Mouse (Mus musculus) liver, adult (tissue): ENCODE data around the gene Zfp281.

Experiments
- GATA4 ChIP-seq: IDR thresholded peaks from 2 replicates; pipeline ENCODE4 v1.6.1; 2014; ENCODE audit warnings: mild to moderate bottlenecking, low read length; ENCODE audit not compliant: insufficient replicate concordance

Gene Zfp281

GRCm38 (mm10) chr1:136602303-136602702 lies 22.4 kb upstream of the Zfp281 start:
- no peak for TF ChIP-seq GATA4

DNA sequence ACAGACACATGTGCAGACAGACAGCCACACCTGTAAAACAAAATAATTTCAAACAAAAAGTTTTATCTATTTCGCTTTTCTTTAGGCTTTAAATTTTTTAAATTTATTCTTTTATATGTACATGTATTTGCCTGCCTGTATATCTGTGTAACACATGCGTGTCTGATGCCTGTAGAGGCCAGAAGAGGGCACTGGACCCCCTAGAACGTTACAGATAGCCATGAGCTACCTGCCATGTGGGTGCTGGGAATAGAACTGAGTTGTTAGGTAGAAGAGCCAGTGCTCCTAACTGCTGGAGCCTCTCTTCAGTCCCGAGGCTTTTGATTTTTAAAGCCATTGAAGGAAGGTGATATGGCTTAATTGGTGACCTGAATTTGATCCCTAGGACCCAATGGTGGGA lies 20.5 kb upstream of the Zfp281 start:
- no peak for TF ChIP-seq GATA4

DNA sequence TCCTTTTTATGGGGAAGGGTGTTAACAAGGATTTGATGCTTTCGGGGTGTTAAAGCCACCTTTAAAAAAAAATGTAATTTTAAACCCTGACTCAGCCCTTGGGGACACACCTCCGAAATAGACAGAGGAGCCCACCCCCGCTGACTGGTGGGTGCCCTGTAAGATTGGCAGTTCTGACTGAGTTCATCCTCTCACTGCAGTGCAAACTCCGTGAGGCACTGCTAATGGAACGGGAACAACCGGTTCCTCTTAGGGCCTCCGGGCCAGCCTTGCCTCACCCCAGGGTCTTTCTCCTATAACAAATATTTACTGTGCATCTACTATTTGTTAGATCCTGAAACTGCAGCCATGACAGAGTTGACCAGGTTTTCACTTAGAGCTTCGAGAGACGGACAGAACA lies 18.9 kb upstream of the Zfp281 start:
- no peak for TF ChIP-seq GATA4

DNA sequence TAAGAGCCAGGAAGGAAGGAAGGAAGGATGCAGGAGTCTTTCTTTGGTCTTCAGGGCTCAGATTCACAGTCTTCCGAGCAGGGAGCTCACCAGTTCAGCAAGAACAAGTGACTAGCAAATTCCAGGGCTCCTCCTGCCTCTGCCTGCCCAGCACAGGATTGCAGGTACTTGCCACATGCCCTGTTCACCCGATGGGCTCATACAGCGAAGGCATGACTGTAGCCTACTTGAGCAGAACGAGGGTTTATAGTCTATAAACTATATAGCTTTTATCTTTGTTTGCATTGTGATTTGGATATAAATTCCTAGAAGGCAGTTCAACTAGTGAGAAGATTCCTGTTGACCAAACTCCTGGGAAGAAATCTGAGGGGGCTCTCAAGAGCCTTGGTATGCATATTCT lies 18.4 kb upstream of the Zfp281 start:
- no peak for TF ChIP-seq GATA4

GRCm38 (mm10) chr1:136608339-136609261 lies 16.1 kb upstream of the Zfp281 start:
- no peak for TF ChIP-seq GATA4

GRCm38 (mm10) chr1:136611803-136612202 lies 12.9 kb upstream of the Zfp281 start:
- no peak for TF ChIP-seq GATA4

- TF ChIP-seq GATA4 = no peak
Observed at GRCm38 (mm10) chr1:136613300-136613751, 11.4 kb upstream of the Zfp281 start.

GRCm38 (mm10) chr1:136614748-136615440 lies 9.8 kb upstream of the Zfp281 start:
- TF ChIP-seq GATA4 = no peak

GRCm38 (mm10) chr1:136617163-136617788 lies 7.4 kb upstream of the Zfp281 start:
- no peak for TF ChIP-seq GATA4

DNA sequence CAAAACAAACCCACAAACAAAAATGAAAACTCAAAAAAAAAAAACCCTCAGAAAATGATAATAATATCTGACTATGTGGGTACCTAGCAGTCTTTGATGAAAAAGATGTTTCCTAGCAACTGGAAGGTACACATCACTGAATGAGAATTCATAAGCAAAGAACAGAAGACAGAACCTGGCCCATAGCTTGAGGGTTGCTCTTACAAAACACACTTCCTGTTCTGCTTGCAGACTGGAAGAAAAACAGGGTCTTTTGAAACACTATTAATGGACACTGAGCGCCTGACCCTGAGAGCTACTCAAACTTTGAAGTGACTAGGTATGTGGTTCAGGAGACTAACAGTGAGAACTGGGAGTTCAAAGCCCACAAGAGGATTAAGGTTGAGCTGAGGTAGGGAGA lies 6.1 kb upstream of the Zfp281 start:
- TF ChIP-seq GATA4 = no peak

DNA sequence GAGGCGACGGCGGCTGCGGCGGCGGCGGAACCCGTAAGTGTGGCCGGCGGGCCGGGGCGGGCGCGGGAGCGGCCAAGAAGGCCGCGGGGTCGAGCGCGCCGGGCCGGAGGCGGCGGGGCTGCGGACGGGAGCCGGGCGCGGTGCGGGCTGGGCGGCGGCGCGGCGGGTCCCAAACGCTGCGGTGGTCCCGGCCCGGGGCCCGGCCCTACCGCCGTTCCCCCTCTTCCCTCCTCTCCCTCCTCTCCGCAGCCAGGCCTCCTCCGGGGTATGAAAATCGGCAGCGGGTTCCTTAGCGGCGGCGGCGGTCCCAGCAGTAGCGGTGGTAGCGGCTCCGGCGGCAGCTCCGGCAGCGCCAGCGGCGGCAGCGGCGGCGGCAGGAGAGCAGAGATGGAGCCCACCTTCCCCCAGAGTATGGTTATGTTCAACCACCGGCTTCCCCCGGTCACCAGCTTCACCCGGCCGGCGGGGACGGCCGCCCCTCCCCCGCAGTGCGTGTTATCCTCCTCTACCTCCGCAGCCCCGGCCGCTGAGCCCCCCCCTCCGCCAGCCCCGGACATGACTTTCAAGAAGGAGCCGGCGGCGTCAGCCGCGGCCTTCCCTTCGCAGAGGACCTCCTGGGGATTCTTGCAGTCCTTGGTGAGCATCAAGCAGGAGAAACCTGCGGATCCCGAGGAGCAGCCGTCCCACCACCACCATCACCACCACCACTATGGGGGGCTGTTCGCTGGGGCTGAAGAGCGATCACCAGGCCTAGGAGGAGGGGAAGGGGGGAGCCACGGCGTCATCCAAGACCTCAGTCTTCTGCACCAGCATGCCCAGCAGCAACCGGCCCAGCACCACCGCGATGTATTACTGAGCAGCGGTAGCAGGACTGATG lies 556 bp downstream of the Zfp281 start:
- no peak for TF ChIP-seq GATA4

DNA sequence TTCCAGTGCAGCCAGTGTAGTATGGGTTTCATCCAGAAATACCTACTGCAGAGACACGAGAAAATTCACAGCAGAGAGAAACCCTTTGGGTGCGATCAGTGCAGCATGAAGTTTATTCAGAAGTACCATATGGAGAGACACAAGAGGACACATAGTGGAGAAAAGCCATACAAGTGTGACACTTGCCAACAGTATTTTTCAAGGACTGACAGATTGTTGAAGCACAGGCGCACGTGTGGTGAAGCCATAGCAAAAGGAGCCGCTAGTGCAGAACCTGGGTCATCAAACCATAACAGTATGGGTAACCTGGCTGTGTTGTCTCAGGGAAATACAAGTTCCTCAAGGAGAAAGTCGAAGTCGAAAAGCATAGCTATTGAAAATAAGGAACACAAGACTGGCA lies 1.4 kb downstream of the Zfp281 start:
- TF ChIP-seq GATA4 = no peak

DNA sequence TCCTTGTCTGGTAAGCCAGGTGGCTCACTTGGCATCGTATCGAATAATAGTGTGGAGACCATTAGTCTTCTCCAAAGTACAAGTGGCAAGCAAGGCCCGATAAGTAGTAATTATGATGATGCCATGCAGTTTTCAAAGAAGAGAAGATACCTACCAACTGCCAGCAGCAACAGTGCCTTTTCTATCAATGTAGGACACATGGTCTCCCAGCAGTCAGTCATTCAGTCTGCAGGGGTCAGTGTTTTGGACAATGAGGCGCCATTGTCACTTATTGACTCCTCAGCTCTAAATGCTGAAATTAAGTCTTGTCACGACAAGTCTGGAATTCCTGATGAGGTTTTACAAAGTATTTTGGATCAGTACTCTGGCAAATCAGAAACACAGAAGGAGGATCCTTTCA lies 2.1 kb downstream of the Zfp281 start:
- TF ChIP-seq GATA4 = no peak

GRCm38 (mm10) chr1:136627591-136627990 lies 2.9 kb downstream of the Zfp281 start:
- TF ChIP-seq GATA4 = no peak

- TF ChIP-seq GATA4 = 0 out of 2 replicates have a peak, but pooled peaks have one; percentile 28
Observed at GRCm38 (mm10) chr1:136632891-136633290, 8.2 kb downstream of the Zfp281 start.
